Mouse (Mus musculus): ENCODE data around the gene Oaz2. TPM values are rescaled to one million over a fixed set of nuclear protein-coding genes. Genes with fewer than 3 reads are reported as not detected.

The Oaz2 gene
- polyA plus RNA-seq, 1 experiment from 2014 or later: 204 TPM

GRCm38 (mm10) chr9:65728588-65728987, 60.8 kb downstream of the Oaz2 start:
- Histone ChIP-seq H3K9ac (ENCODE audit: low read depth, low read length) (no peak overlapping the region), H3K4me1 (replicated peaks; ENCODE audit: control insufficient read depth, insufficient read depth, low read length) (peaks cover 7% of the 10 kb centered on the region; the same call in 1 of the 2 replicates), H3K27ac (ENCODE audit: low read depth, low read length) (no peak overlapping the region), H3K4me3 (ENCODE audit: low read depth, low read length) (no peak overlapping the region), H3K36me3 (ENCODE audit: control insufficient read depth, insufficient read depth, low read length) (no peaks in the 10 kb centered on the region), H3K27me3 (ENCODE audit: control insufficient read depth, insufficient read depth, low read length) (no peaks in the 10 kb centered on the region), H3K4me2 (replicated peaks; ENCODE audit: low read depth, low read length) (no peak overlapping the region), H3K9me3 (ENCODE audit: control insufficient read depth, low read length) (no peaks in the 10 kb centered on the region)
- DNase-seq (ENCODE audit: low spot score): no peak
- ATAC-seq (ENCODE audit: low FRiP score): no peak
- WGBS: 91% methylated on average over 6 of the region's 6 CpGs

DNA sequence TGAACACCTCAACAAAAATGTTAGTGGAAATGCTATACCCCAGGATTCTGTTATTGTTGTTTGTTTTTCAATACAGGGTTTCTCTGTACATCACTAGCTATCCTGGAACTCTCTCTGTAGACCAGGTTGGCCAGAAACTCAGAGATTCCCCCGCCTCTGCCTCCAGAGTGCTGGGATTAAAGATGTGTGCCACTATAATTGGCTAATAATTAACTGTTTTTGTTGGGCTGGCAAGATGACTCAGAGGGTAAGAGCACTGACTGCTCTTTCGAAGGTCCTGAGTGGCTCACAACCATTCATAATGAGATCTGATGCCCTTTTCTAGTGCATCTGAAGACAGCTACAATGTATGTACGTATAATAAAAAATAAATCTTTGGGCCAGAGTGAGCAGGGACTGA, 67.1 kb downstream of the Oaz2 start:
- Histone ChIP-seq H3K36me3 (ENCODE audit: control insufficient read depth, insufficient read depth, low read length) (no peaks in the 10 kb centered on the region), H3K9ac (ENCODE audit: low read depth, low read length) (no peak overlapping the region), H3K4me2 (replicated peaks; ENCODE audit: low read depth, low read length) (no peak overlapping the region), H3K27ac (ENCODE audit: low read depth, low read length) (no peak overlapping the region), H3K4me3 (ENCODE audit: low read depth, low read length) (no peak overlapping the region), H3K4me1 (replicated peaks; ENCODE audit: control insufficient read depth, insufficient read depth, low read length) (no peaks in the 10 kb centered on the region), H3K27me3 (ENCODE audit: control insufficient read depth, insufficient read depth, low read length) (no peaks in the 10 kb centered on the region), H3K9me3 (ENCODE audit: control insufficient read depth, low read length) (no peaks in the 10 kb centered on the region)
- WGBS: 100% methylated on average over 3 of the region's 3 CpGs
- no peak for ATAC-seq (ENCODE audit: low FRiP score)
- DNase-seq (ENCODE audit: low spot score): no peak

Other genes with a start within 250 kb of the Oaz2 start
- not detected in 2 replicates for gene Slc51b, start 245.0 kb upstream of the Oaz2 start, polyA plus RNA-seq (2014; fragmentation: Nextera tagmentation; extraction: Ambion mirVana)
- 19.7 and 20.8 TPM in 2 replicates for gene Mtfmt, start 232.2 kb upstream of the Oaz2 start, polyA plus RNA-seq (2014; fragmentation: Nextera tagmentation; extraction: Ambion mirVana)
- gene Spg21, start 207.1 kb upstream of the Oaz2 start, polyA plus RNA-seq (2014; fragmentation: Nextera tagmentation; extraction: Ambion mirVana): 131 and 137 TPM in 2 replicates
- 0.20 and 0.71 TPM in 2 replicates for gene Ankdd1a, start 147.8 kb upstream of the Oaz2 start, polyA plus RNA-seq (2014; fragmentation: Nextera tagmentation; extraction: Ambion mirVana)
- 10.2 and 10.7 TPM in 2 replicates for gene Plekho2, start 88.0 kb upstream of the Oaz2 start, polyA plus RNA-seq (2014; fragmentation: Nextera tagmentation; extraction: Ambion mirVana)
- 9.9 and 12.5 TPM in 2 replicates for gene Pif1, start 80.8 kb upstream of the Oaz2 start, polyA plus RNA-seq (2014; fragmentation: Nextera tagmentation; extraction: Ambion mirVana)
- gene Rbpms2, start 38.4 kb upstream of the Oaz2 start, polyA plus RNA-seq (2014; fragmentation: Nextera tagmentation; extraction: Ambion mirVana): 19.5 and 23.7 TPM in 2 replicates
- gene Zfp609, start 159.6 kb downstream of the Oaz2 start, polyA plus RNA-seq (2014; fragmentation: Nextera tagmentation; extraction: Ambion mirVana): 9.2 and 12.5 TPM in 2 replicates
- gene Pclaf, start 222.2 kb downstream of the Oaz2 start, polyA plus RNA-seq (2014; fragmentation: Nextera tagmentation; extraction: Ambion mirVana): 176 and 188 TPM in 2 replicates
- gene Trip4, start 240.8 kb downstream of the Oaz2 start, polyA plus RNA-seq (2014; fragmentation: Nextera tagmentation; extraction: Ambion mirVana): 35.8 and 40.7 TPM in 2 replicates
- gene Csnk1g1, start 240.9 kb downstream of the Oaz2 start, polyA plus RNA-seq (2014; fragmentation: Nextera tagmentation; extraction: Ambion mirVana): 22.3 and 26.0 TPM in 2 replicates